11 mouse cellular contexts compared by ENCODE assay signal in genomic region chr12:40462693-40463235, GRCm38 (mm10). TPM values are rescaled to one million over a fixed set of nuclear protein-coding genes. Genes with fewer than 3 reads are reported as not detected.
DNase-seq lines count a peak whose midpoint lies in the region; ATAC-seq and TF ChIP-seq lines count a peak whose summit lies in the region.
"Had no signal": no experiment of that assay in that cellular context is flagged by ENCODE, and none has a peak within 500 bp of the region (broad histone marks: within the 10 kb centered on the region; RNA-seq: fewer than 3 reads in every experiment).

No protein-coding gene starts in this region.

- no peak overlapping the region for H3K27ac ChIP-seq in kidney, adult 2 months (ENCODE audit: insufficient read depth, low read depth, low read length)
- no peak overlapping the region for H3K27ac ChIP-seq in kidney, embryonic 15.5 days
- peak overlapping the region; percentile 52 for H3K27ac ChIP-seq in hindbrain, postnatal 0 days
- H3K27ac ChIP-seq in intestine, embryonic 15.5 days, result no peak overlapping the region
- H3K27ac ChIP-seq: midbrain, embryonic 12.5 days had no signal

- 0 out of 2 replicates have a peak, but pooled peaks cover 17% of the 10 kb centered on the region for H3K4me1 ChIP-seq in kidney, adult 2 months (ENCODE audit: control insufficient read depth, insufficient read depth, low read length)
- H3K4me1 ChIP-seq in kidney, embryonic 15.5 days, result peaks cover 26% of the 10 kb centered on the region
- H3K4me1 ChIP-seq in hindbrain, postnatal 0 days (ENCODE audit: insufficient read depth, low read length), result peaks cover 28% of the 10 kb centered on the region
- H3K4me1 ChIP-seq in intestine, embryonic 15.5 days (replicated peaks), result 0 out of 2 replicates have a peak, but pooled peaks cover 3% of the 10 kb centered on the region

- ATAC-seq in kidney, embryonic 15.5 days (replicated peaks; ENCODE audit: low FRiP score), result no peak
- ATAC-seq in hindbrain, postnatal 0 days, result 0 out of 2 replicates have a peak, but pooled peaks have one; percentile 27
- ATAC-seq in intestine, embryonic 15.5 days, result no peak

- DNase-seq in kidney, adult 2 months, result peak; percentile 65
- DNase-seq in Muller cell, postnatal 12 days (ENCODE audit: inconsistent ontology term), result peak; percentile 64
- DNase-seq in R1 (ENCODE audit: low read depth, low spot score), result peak; percentile 17
- DNase-seq in hindbrain, postnatal 0 days (ENCODE audit: low spot score), result peak; percentile 30
- no peak for DNase-seq in c-Kit-positive CD71-positive TER-119-positive erythroid progenitor cells, embryonic 14.5 days (ENCODE audit: low spot score)
- DNase-seq: adrenal gland, adult 8-10 months; liver; retina, postnatal 1 day had no signal

- no peak overlapping the region for H3K4me3 ChIP-seq in kidney, adult 2 months (ENCODE audit: insufficient read depth, low read depth, low read length)
- no peak overlapping the region for H3K4me3 ChIP-seq in kidney, embryonic 15.5 days (replicated peaks)
- H3K4me3 ChIP-seq in hindbrain, postnatal 0 days (ENCODE audit: low read length), result no peak overlapping the region
- no peak overlapping the region for H3K4me3 ChIP-seq in intestine, embryonic 15.5 days (replicated peaks)
- H3K4me3 ChIP-seq: midbrain, embryonic 12.5 days had no signal

- no peak for TF ChIP-seq CTCF in kidney, adult 2 months (conservative IDR thresholded peaks at IDR 0.05; ENCODE audit: insufficient read depth, insufficient read length, low read depth, low read length)
- TF ChIP-seq CTCF in hindbrain, postnatal 0 days (IDR thresholded peaks at IDR 0.05; ENCODE audit: low read depth), result no peak

- no peaks in the 10 kb centered on the region for H3K9me3 ChIP-seq in kidney, embryonic 15.5 days (replicated peaks)
- no peaks in the 10 kb centered on the region for H3K9me3 ChIP-seq in hindbrain, postnatal 0 days (ENCODE audit: low read length)
- H3K9me3 ChIP-seq in intestine, embryonic 15.5 days, result no peaks in the 10 kb centered on the region
- H3K9me3 ChIP-seq: midbrain, embryonic 12.5 days had no signal

- no peaks in the 10 kb centered on the region for H3K27me3 ChIP-seq in kidney, adult 2 months (replicated peaks; ENCODE audit: control insufficient read depth, insufficient read depth, low read length)
- H3K27me3 ChIP-seq in kidney, embryonic 15.5 days, result no peaks in the 10 kb centered on the region
- H3K27me3 ChIP-seq in hindbrain, postnatal 0 days (ENCODE audit: insufficient read depth, low read length), result no peaks in the 10 kb centered on the region
- H3K27me3 ChIP-seq in intestine, embryonic 15.5 days (replicated peaks), result no peaks in the 10 kb centered on the region
- H3K27me3 ChIP-seq: midbrain, embryonic 12.5 days had no signal

- 54% methylated on average over 7 of the region's 7 CpGs for WGBS in kidney, adult 2 months
- WGBS in kidney, embryonic 15.5 days, result 56% methylated on average over 7 of the region's 7 CpGs
- WGBS in hindbrain, postnatal 0 days, result 20% methylated on average over 7 of the region's 7 CpGs
- 60% methylated on average over 7 of the region's 7 CpGs for WGBS in intestine, embryonic 15.5 days

- H3K36me3 ChIP-seq in kidney, adult 2 months (ENCODE audit: control insufficient read depth, insufficient read depth, low read length), result no peaks in the 10 kb centered on the region
- no peaks in the 10 kb centered on the region for H3K36me3 ChIP-seq in kidney, embryonic 15.5 days
- H3K36me3 ChIP-seq in hindbrain, postnatal 0 days (ENCODE audit: insufficient read depth, low read length), result no peaks in the 10 kb centered on the region
- H3K36me3 ChIP-seq in intestine, embryonic 15.5 days, result no peaks in the 10 kb centered on the region
- H3K36me3 ChIP-seq: midbrain, embryonic 12.5 days had no signal

- H3K9ac ChIP-seq in kidney, embryonic 15.5 days, result no peak overlapping the region
- 0 out of 2 replicates have a peak overlapping the region, but pooled peaks have one; percentile 30 for H3K9ac ChIP-seq in hindbrain, postnatal 0 days (replicated peaks; ENCODE audit: low read length)
- no peak overlapping the region for H3K9ac ChIP-seq in intestine, embryonic 15.5 days
- H3K9ac ChIP-seq: midbrain, embryonic 12.5 days had no signal

- TF ChIP-seq POLR2A in kidney, adult 2 months (IDR thresholded peaks at IDR 0.05; ENCODE audit: low read depth, low read length), result no peak

- H3K4me2 ChIP-seq in kidney, embryonic 15.5 days, result no peak overlapping the region
- peak overlapping the region; percentile 16 for H3K4me2 ChIP-seq in hindbrain, postnatal 0 days (ENCODE audit: low read depth, low read length)
- no peak overlapping the region for H3K4me2 ChIP-seq in intestine, embryonic 15.5 days (replicated peaks)
- H3K4me2 ChIP-seq: midbrain, embryonic 12.5 days had no signal

RNA-seq across cellular contexts. Expression of gene Dock4, which starts 17.0 kb away (rescaled TPM):
- 4.1 and 4.3 TPM in 2 replicates for polyA plus RNA-seq in kidney, adult 2 months (2012; rRNA removed)
- 15.3 and 17.0 TPM in 2 replicates for polyA plus RNA-seq in kidney, embryonic 15.5 days (2015; fragmentation: Nextera tagmentation; extraction: Ambion mirVana)
- 25.9 and 30.7 TPM in 2 replicates for total RNA-seq in hindbrain, postnatal 0 days (2014; rRNA removed)
- polyA plus RNA-seq in hindbrain, postnatal 0 days (2015; fragmentation: Nextera tagmentation; extraction: Ambion mirVana), result 16.4 and 16.7 TPM in 2 replicates
- 5.7 and 7.1 TPM in 2 replicates for polyA plus RNA-seq in intestine, embryonic 15.5 days (2015; fragmentation: Nextera tagmentation; extraction: Ambion mirVana)

RNA-seq across cellular contexts. Expression of gene Zfp277, which starts 17.1 kb away (rescaled TPM):
- 5.9 and 7.3 TPM in 2 replicates for polyA plus RNA-seq in kidney, adult 2 months (2012; rRNA removed)
- polyA plus RNA-seq in kidney, embryonic 15.5 days (2015; fragmentation: Nextera tagmentation; extraction: Ambion mirVana), result 38.6 and 40.7 TPM in 2 replicates
- 21.6 and 24.6 TPM in 2 replicates for total RNA-seq in hindbrain, postnatal 0 days (2014; rRNA removed)
- 31.1 and 32.9 TPM in 2 replicates for polyA plus RNA-seq in hindbrain, postnatal 0 days (2015; fragmentation: Nextera tagmentation; extraction: Ambion mirVana)
- polyA plus RNA-seq in intestine, embryonic 15.5 days (2015; fragmentation: Nextera tagmentation; extraction: Ambion mirVana), result 31.4 and 34.3 TPM in 2 replicates
